Mouse (Mus musculus): ENCODE results near the gene Nfkbia.

- TF ChIP-seq CTCF (IDR thresholded peaks at IDR 0.05 in 2 of 3, conservative IDR thresholded peaks at IDR 0.05 in 1 of 3; ENCODE audit: control insufficient read depth in 1 of 3, insufficient read depth in 1 of 3, low read depth in 2 of 3, low read length in 3 of 3, poor library complexity in 1 of 3, severe bottlenecking in 1 of 3) (no peak), USF1 (IDR thresholded peaks at IDR 0.05; ENCODE audit: low read depth, low read length) (no peak), RAD21 (IDR thresholded peaks at IDR 0.05; ENCODE audit: low read depth, low read length) (no peak), CHD1 (IDR thresholded peaks at IDR 0.05; ENCODE audit: low read depth, low read length) (no peak), MYC (IDR thresholded peaks at IDR 0.05; ENCODE audit: low read depth, low read length) (no peak), ELF1 (IDR thresholded peaks at IDR 0.05; ENCODE audit: low read depth, low read length) (no peak), ETS1 (IDR thresholded peaks at IDR 0.05; ENCODE audit: low read depth, low read length) (no peak), POLR2A (IDR thresholded peaks at IDR 0.05; ENCODE audit: control insufficient read depth in 1 of 2, insufficient read depth in 1 of 2, low read depth in 1 of 2, low read length in 2 of 2, poor library complexity in 1 of 2) (no peak), MAZ (IDR thresholded peaks at IDR 0.05; ENCODE audit: low read depth, low read length) (no peak), CHD2 (IDR thresholded peaks at IDR 0.05; ENCODE audit: low read length) (no peak), TBP (IDR thresholded peaks at IDR 0.05; ENCODE audit: low read depth, low read length) (no peak), ZC3H11A (IDR thresholded peaks at IDR 0.05; ENCODE audit: low read depth, low read length) (no peak)
Measured at GRCm38 (mm10) chr12:55462456-55462855, 30.0 kb downstream of the Nfkbia start.
